Mouse (Mus musculus) thymus, adult 2 months (tissue): ENCODE results near the gene Dgkd.

Experiments
- CTCF ChIP-seq: fragments of 200-500 bp; IDR thresholded peaks from 2 replicates; pipeline ENCODE4 v1.5.1; 2012; ENCODE audit warnings: mild to moderate bottlenecking, control low read depth, low read length, moderate library complexity, borderline replicate concordance; ENCODE audit not compliant: control insufficient read depth, poor library complexity, insufficient read depth; ENCODE audit errors: extremely low read depth
- POLR2A ChIP-seq: fragments of 200-500 bp; IDR thresholded peaks from 2 replicates; pipeline ENCODE4 v1.6.1; 2012; ENCODE audit warnings: mild to moderate bottlenecking, low read length, control low read depth, moderate library complexity; ENCODE audit not compliant: control insufficient read depth, poor library complexity, insufficient read depth; ENCODE audit errors: extremely low read depth

DNA sequence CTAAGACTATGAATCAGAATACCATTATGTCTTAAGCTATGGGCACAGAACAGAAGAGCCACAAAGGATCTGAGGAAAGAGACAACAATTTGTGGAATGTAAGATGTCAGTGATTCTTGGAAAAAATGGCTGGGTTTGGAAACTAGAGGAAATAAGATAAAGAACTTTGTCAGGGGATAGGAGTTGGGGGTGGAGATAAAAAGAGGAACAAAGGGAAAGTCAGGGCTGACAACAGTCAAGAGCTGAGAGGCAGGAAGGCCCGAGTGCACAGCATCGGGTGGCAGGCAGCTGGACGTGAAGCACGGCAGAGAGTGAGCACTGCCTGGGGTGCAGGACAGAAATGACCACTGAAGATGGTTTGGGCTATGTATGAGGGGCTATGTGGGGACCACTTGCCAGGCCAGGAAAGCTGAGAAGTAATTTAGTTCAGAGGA is 106.9 kb downstream of the Dgkd start:
- TF ChIP-seq CTCF (no peak), POLR2A (no peak)
